Mouse (Mus musculus) kidney, adult 2 months (tissue): ENCODE measurements at regions not wholly inside any gene's neighbourhood (a gene's known extent, or its start where the extent isn't known, plus 50 kb on each side); places are given as distances from the start of the nearest gene placed in this dataset.

Experiments used
- DNase-seq: peaks from one replicate; pipeline ENCODE4 v3.0.0; 2021
- H3K27ac ChIP-seq: fragments of 200-500 bp; 2 replicates; pipeline ENCODE4 v1.5.1; 2012; ENCODE audit warnings: low read depth, low read length, control low read depth, inconsistent platforms; ENCODE audit not compliant: insufficient read depth
- H3K27me3 ChIP-seq: fragments of 200-500 bp; replicated peaks from 2 replicates; pipeline ENCODE4 v1.6.1; 2012; ENCODE audit warnings: mild to moderate bottlenecking, moderate library complexity, low read length, inconsistent platforms; ENCODE audit not compliant: control insufficient read depth, insufficient read depth
- H3K36me3 ChIP-seq: fragments of 200-500 bp; 2 replicates; pipeline ENCODE4 v1.6.1; 2012; ENCODE audit warnings: mild to moderate bottlenecking, moderate library complexity, low read length, inconsistent platforms; ENCODE audit not compliant: control insufficient read depth, insufficient read depth
- H3K4me1 ChIP-seq: fragments of 200-500 bp; 2 replicates; pipeline ENCODE4 v1.6.1; 2011; ENCODE audit warnings: low read length; ENCODE audit not compliant: control insufficient read depth, insufficient read depth
- H3K4me3 ChIP-seq: fragments of 200-500 bp; 2 replicates; pipeline ENCODE4 v1.5.1; 2011; ENCODE audit warnings: mild to moderate bottlenecking, low read depth, low read length, control low read depth; ENCODE audit not compliant: insufficient read depth
- CTCF ChIP-seq: fragments of 200-500 bp; conservative IDR thresholded peaks from 2 replicates; pipeline ENCODE4 v1.5.1; 2011; ENCODE audit warnings: low read depth, mild to moderate bottlenecking, control low read depth, low read length, moderate library complexity, mixed read lengths; ENCODE audit not compliant: insufficient read depth, insufficient read length
- POLR2A ChIP-seq: fragments of 200-500 bp; IDR thresholded peaks from one replicate; pipeline ENCODE4 v1.6.1; 2011; ENCODE audit warnings: low read depth, low read length, control low read depth
- WGBS: fragments of 180-500 bp; shearing (Covaris S2); methylation state at CpG from one replicate; pipeline ENCODE4 v1.1.7; 2018; 5-methylcytosine and 5-hydroxymethylcytosine counted together

DNA sequence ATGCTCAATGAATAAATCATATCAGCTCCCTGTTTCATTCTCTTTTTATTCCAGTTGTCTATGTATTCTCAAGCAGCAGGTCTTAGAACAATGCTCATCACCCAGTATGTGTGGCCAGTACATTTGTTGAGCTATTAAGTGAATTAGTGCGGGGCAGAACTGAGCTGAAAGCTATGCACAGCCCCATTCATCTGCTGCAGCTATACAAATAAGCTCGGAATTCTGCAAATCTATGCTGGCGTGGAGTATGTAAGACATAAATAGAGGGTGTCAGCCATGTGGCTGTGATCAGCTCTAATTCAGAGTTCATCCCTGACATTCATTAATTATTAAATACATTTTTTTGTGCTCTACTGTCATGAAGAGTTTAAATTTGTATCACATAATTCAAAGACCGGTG lies 786.1 kb upstream of the A1bg start:
- Histone ChIP-seq H3K4me1 (no peaks in the 10 kb centered on the region), H3K27ac (no peak overlapping the region), H3K36me3 (no peaks in the 10 kb centered on the region), H3K27me3 (no peaks in the 10 kb centered on the region), H3K4me3 (no peak overlapping the region)
- no peak for TF ChIP-seq CTCF
- no peak for TF ChIP-seq POLR2A
- DNase-seq, result no peak
- 95% methylated on average over 4 of the region's 4 CpGs for WGBS

DNA sequence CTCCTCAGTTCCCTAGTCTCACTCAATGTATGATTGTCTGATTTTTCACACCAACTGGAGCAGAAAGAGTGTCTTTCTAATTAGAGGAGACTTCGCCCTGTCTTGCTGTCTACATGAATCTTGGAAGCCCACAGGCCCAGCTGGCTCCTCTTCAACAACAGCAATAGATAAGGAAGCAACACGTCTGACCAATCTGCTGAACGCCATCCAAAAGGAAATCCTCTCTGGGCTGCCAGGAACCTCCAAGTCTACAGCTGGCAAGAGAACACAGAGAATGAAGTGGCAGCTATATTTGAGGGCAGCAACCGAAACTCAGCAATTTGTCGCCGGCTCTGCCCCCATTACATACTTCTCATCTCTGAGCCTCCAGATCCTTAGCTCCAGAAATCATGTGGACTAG lies 785.1 kb upstream of the A1bg start:
- WGBS, result 60% methylated on average over 6 of the region's 6 CpGs
- H3K27ac ChIP-seq, result no peak overlapping the region
- no peaks in the 10 kb centered on the region for H3K36me3 ChIP-seq
- H3K27me3 ChIP-seq, result no peaks in the 10 kb centered on the region
- no peaks in the 10 kb centered on the region for H3K4me1 ChIP-seq
- H3K4me3 ChIP-seq, result no peak overlapping the region
- DNase-seq, result peak; percentile 68
- TF ChIP-seq POLR2A, result no peak
- no peak for TF ChIP-seq CTCF

DNA sequence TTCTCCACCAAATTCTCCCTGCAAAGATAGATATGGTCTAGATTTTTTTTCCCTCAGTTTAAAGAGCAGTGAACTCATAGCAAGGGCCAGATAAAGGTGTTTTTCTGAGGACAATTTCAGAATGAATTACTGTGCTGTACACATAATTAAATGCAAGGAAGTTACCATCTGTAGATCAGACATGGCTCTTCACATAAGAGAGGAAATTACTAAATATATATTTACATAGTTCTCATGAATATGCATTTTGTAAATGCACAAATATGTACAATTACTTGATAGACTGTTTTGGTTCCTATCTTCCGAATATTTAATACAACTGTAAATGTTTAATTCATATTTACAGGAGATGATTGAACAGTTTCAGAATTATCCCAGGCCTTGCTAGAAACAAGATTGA lies 769.9 kb upstream of the A1bg start:
- no peaks in the 10 kb centered on the region for H3K27me3 ChIP-seq
- no peak for DNase-seq
- 95% methylated on average over 1 of the region's 1 CpGs for WGBS
- TF ChIP-seq CTCF (no peak), POLR2A (no peak)
- H3K36me3 ChIP-seq, result no peaks in the 10 kb centered on the region
- no peak overlapping the region for H3K27ac ChIP-seq
- H3K4me1 ChIP-seq, result no peaks in the 10 kb centered on the region
- no peak overlapping the region for H3K4me3 ChIP-seq

DNA sequence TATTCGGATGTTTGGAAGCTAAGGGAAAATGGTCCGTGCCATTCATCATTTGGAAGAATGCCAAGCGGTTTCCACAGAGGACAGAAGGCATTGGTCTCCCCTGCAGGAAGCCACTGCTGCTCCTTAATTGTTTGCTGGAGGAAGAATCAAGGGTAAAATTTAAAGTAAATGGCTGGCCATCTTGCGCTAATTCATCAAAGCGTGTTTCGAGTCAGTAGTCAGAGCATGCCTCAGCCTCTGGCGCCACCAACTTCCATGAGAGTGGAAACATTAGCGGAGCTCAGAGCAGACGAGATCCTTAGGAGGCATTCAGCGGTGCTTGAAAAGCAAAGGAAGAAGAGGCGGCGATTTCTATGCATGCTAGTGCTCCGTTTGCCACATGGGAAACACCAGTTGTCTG lies 767.6 kb upstream of the A1bg start:
- Histone ChIP-seq H3K4me1 (no peaks in the 10 kb centered on the region), H3K4me3 (no peak overlapping the region), H3K27me3 (no peaks in the 10 kb centered on the region; the same call in 1 of the 2 replicates), H3K27ac (no peak overlapping the region), H3K36me3 (no peaks in the 10 kb centered on the region)
- 79% methylated on average over 13 of the region's 13 CpGs for WGBS
- TF ChIP-seq CTCF (no peak), POLR2A (no peak)
- no peak for DNase-seq

DNA sequence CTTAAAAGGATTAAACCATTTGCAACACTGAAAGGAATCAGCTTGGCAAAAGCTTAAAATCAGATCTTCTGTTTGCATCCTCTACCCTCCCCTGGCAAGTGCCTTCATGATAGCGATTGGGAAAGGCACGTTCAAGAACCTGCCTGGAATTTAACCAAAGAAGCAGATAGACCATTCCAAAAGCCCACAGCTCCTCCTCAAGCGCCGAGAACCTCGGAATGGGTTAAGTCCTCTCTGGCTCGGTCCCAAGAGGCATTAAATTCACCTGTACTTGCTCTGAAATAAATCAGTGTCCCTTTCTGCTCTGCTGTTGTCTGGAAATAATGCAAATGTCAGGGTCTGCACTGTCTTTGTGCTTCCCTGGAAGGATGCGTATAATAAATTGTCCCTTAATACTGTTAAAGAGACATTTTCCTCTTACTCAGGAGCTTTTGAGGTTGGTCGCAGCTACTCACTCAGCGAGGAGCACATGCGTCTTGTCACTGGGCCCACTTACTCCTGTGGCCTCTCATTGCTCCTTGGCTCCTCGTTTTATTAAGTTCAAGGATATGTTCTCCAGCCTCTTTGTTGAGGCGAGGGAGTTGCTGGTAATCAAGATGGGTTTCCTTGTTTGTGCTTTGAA lies 767.1 kb upstream of the A1bg start:
- Histone ChIP-seq H3K27me3 (no peaks in the 10 kb centered on the region; the same call in 1 of the 2 replicates), H3K36me3 (no peaks in the 10 kb centered on the region), H3K4me1 (no peaks in the 10 kb centered on the region), H3K4me3 (no peak overlapping the region), H3K27ac (no peak overlapping the region)
- TF ChIP-seq POLR2A (no peak), CTCF (no peak)
- DNase-seq, result no peak
- 71% methylated on average over 12 of the region's 12 CpGs for WGBS

DNA sequence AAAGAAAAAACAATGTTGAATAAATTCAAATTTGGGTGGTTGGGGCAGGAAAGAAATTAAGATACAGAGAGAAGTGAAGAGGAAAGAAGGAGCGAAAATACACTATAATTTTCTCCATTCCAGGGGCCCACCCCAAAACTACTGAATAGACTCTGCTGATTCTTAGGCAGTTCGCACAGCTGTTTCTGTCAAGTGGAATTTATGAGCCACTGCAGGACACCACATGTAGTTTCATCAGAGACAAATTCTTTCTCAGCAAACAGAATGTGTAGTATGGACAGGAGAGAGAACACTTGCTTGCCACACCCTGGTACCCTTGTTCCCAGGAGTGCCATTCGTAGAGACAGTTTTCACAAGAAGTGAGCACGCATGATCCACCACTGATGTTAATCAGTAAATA lies 760.2 kb upstream of the A1bg start:
- Histone ChIP-seq H3K4me1 (no peaks in the 10 kb centered on the region), H3K36me3 (no peaks in the 10 kb centered on the region), H3K27me3 (no peaks in the 10 kb centered on the region; the same call in 1 of the 2 replicates), H3K27ac (no peak overlapping the region), H3K4me3 (no peak overlapping the region)
- DNase-seq, result no peak
- TF ChIP-seq CTCF (no peak), POLR2A (no peak)
- 95% methylated on average over 4 of the region's 4 CpGs for WGBS

DNA sequence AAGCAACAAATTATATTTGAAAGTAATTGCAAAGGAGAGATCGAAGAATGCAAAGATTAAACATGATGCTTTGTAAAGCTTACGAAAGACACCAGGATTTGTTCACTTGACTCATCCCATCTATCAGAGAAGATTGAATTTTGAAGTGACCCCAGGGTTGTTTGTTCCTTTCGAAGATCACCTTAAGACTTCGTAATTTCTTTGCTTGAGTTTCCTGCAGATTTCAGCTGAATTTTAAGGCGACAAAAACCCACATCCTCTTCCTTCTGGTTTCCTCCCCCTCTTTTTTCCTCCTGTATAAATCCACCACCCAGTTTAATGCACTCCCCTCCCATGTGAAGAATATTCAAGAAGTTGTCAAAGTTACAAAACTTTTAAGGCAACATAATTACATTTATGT lies 747.7 kb upstream of the A1bg start:
- WGBS, result 71% methylated on average over 5 of the region's 5 CpGs
- H3K4me1 ChIP-seq, result no peaks in the 10 kb centered on the region
- H3K27ac ChIP-seq, result no peak overlapping the region
- no peaks in the 10 kb centered on the region for H3K36me3 ChIP-seq
- H3K4me3 ChIP-seq, result no peak overlapping the region
- DNase-seq, result no peak
- no peak for TF ChIP-seq CTCF
- TF ChIP-seq POLR2A, result no peak
- no peaks in the 10 kb centered on the region for H3K27me3 ChIP-seq
